ENCODE assay signal across 8 mouse cellular contexts in the genomic region with DNA sequence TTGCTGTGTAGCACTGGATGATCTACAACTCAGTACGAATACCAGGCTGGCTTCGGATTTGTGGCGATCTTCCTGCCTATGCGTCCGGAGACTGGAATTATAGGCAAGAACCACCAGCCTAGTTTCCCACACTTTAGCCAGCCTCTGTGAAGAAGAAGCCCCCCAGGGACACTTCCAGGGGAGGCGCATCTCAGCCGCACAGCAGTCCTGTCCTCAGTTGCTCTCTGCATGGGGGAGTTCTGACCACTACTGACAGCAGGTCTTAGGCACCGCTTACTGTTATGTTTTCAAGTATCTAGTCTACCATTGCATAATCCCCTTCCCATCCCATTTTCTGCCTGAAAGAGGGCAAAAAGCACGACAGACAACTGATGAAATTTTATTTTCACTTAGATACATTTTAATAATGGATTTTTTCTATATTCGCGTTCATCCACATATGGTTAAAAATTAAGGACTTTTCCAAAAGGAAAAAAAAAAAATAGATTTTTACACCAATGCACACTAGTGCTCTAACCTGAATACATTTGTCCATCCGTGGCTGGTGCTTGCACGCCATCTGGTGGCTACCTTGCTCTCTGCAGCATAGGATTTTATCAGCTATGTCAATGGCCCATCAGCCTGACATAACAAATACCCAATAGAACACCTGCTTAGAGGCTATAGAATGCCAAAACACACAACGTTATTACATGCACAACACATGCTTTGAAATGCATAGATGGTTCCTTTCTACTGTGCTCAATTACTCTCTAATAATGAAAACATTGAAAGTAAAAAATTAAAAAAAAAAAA. TPM values are rescaled to one million over a fixed set of nuclear protein-coding genes. Genes with fewer than 3 reads are reported as not detected.
DNase-seq lines count a peak whose midpoint lies in the region; ATAC-seq and TF ChIP-seq lines count a peak whose summit lies in the region.

No protein-coding gene starts in this region.

- ATAC-seq in kidney, embryonic 16.5 days (ENCODE audit: low FRiP score, low TSS enrichment), result peak; percentile 42; the same call in 1 of the 2 replicates
- peak; percentile 43; the same call in 1 of the 2 replicates for ATAC-seq in liver, embryonic 11.5 days (replicated peaks; ENCODE audit: low FRiP score)
- ATAC-seq in neural tube, embryonic 11.5 days (ENCODE audit: insufficient read depth, low FRiP score, low TSS enrichment), result peak; percentile 62

- H3K36me3 ChIP-seq in kidney, embryonic 16.5 days (ENCODE audit: insufficient read depth, low read length), result no peaks in the 10 kb centered on the region
- H3K36me3 ChIP-seq in liver, embryonic 11.5 days (ENCODE audit: control insufficient read depth, insufficient read depth, low read length), result no peaks in the 10 kb centered on the region
- H3K36me3 ChIP-seq in neural tube, embryonic 11.5 days (ENCODE audit: control insufficient read depth, insufficient read depth, low read length), result no peaks in the 10 kb centered on the region
- H3K36me3 ChIP-seq in testis, adult 2 months (ENCODE audit: control insufficient read depth, insufficient read depth, low read length), result no peaks in the 10 kb centered on the region

- peak; percentile 74 for DNase-seq in 416B (ENCODE audit: low read depth)
- DNase-seq in adrenal gland, adult 2 months, result peak; percentile 84
- DNase-seq in embryo, embryonic 11.5 days (ENCODE audit: low read depth, low spot score), result peak; percentile 61
- peak; percentile 84 for DNase-seq in heart, adult 8-10 months (ENCODE audit: low spot score)
- peak; percentile 64 for DNase-seq in liver, embryonic 11.5 days (ENCODE audit: low spot score)
- peak; percentile 81 for DNase-seq in neural tube, embryonic 11.5 days (ENCODE audit: low spot score)

- H3K4me3 ChIP-seq in kidney, embryonic 16.5 days (ENCODE audit: low read length), result no peak overlapping the region
- H3K4me3 ChIP-seq in liver, embryonic 11.5 days (ENCODE audit: low read depth, low read length), result no peak overlapping the region
- no peak overlapping the region for H3K4me3 ChIP-seq in neural tube, embryonic 11.5 days (ENCODE audit: low read depth, low read length)
- H3K4me3 ChIP-seq in testis, adult 2 months (ENCODE audit: control insufficient read depth, low read depth, low read length), result no peak overlapping the region

- no peak overlapping the region for H3K27ac ChIP-seq in kidney, embryonic 16.5 days (ENCODE audit: low read length)
- H3K27ac ChIP-seq in liver, embryonic 11.5 days (ENCODE audit: low read depth, low read length), result no peak overlapping the region
- no peak overlapping the region for H3K27ac ChIP-seq in neural tube, embryonic 11.5 days (ENCODE audit: low read depth, low read length)
- H3K27ac ChIP-seq in testis, adult 2 months (ENCODE audit: control insufficient read depth, insufficient read depth, low read depth, low read length), result no peak overlapping the region

- TF ChIP-seq CTCF in testis, adult 2 months (IDR thresholded peaks at IDR 0.05; ENCODE audit: control insufficient read depth, insufficient read depth, insufficient replicate concordance, low read depth, low read length), result peak; percentile 87; the same call in 1 of the 2 replicates

- WGBS in kidney, embryonic 16.5 days, result 47% methylated on average over 14 of the region's 14 CpGs
- 52% methylated on average over 14 of the region's 14 CpGs for WGBS in liver, embryonic 11.5 days
- WGBS in neural tube, embryonic 11.5 days, result 40% methylated on average over 14 of the region's 14 CpGs

- no peaks in the 10 kb centered on the region for H3K27me3 ChIP-seq in kidney, embryonic 16.5 days (ENCODE audit: insufficient read depth, low read length)
- H3K27me3 ChIP-seq in liver, embryonic 11.5 days (replicated peaks; ENCODE audit: control insufficient read depth, insufficient read depth, low read length), result no peaks in the 10 kb centered on the region
- no peaks in the 10 kb centered on the region for H3K27me3 ChIP-seq in neural tube, embryonic 11.5 days (ENCODE audit: control insufficient read depth, insufficient read depth, low read length)
- H3K27me3 ChIP-seq in testis, adult 2 months (ENCODE audit: control insufficient read depth, insufficient read depth, low read length), result peaks cover 5% of the 10 kb centered on the region; the same call in 1 of the 2 replicates

- no peak overlapping the region for H3K9ac ChIP-seq in kidney, embryonic 16.5 days (replicated peaks; ENCODE audit: low read length)
- no peak overlapping the region for H3K9ac ChIP-seq in liver, embryonic 11.5 days (ENCODE audit: low read depth, low read length)
- no peak overlapping the region for H3K9ac ChIP-seq in neural tube, embryonic 11.5 days (ENCODE audit: low read length)

- H3K4me2 ChIP-seq in kidney, embryonic 16.5 days (replicated peaks; ENCODE audit: low read depth, low read length), result no peak overlapping the region
- H3K4me2 ChIP-seq in liver, embryonic 11.5 days, result no peak overlapping the region
- no peak overlapping the region for H3K4me2 ChIP-seq in neural tube, embryonic 11.5 days (ENCODE audit: low read depth)

- H3K9me3 ChIP-seq in kidney, embryonic 16.5 days (ENCODE audit: low read length), result no peaks in the 10 kb centered on the region
- H3K9me3 ChIP-seq in liver, embryonic 11.5 days (ENCODE audit: control insufficient read depth, low read length), result no peaks in the 10 kb centered on the region
- no peaks in the 10 kb centered on the region for H3K9me3 ChIP-seq in neural tube, embryonic 11.5 days (ENCODE audit: control insufficient read depth, low read length)

- TF ChIP-seq POLR2A in testis, adult 2 months (IDR thresholded peaks at IDR 0.05; ENCODE audit: control insufficient read depth, low read depth, low read length), result no peak

- H3K4me1 ChIP-seq in kidney, embryonic 16.5 days (ENCODE audit: insufficient read depth, low read length), result no peaks in the 10 kb centered on the region
- H3K4me1 ChIP-seq in liver, embryonic 11.5 days (replicated peaks; ENCODE audit: control insufficient read depth, insufficient read depth, low read length), result no peaks in the 10 kb centered on the region
- no peaks in the 10 kb centered on the region for H3K4me1 ChIP-seq in neural tube, embryonic 11.5 days (ENCODE audit: control insufficient read depth, insufficient read depth, low read length)
- H3K4me1 ChIP-seq in testis, adult 2 months (ENCODE audit: control insufficient read depth, insufficient read depth, low read length), result no peaks in the 10 kb centered on the region; the same call in 1 of the 2 replicates

RNA-seq across cellular contexts. Expression of a gene that starts 10.1 kb away (rescaled TPM):
- total RNA-seq in adrenal gland, adult 2 months (2021), result 10 to 100 TPM; 51.8 to 75.4 TPM
- 4.5 and 7.9 TPM in 2 replicates for polyA plus RNA-seq in adrenal gland, adult 2 months (2012; rRNA removed)
- 100 to 1,000 TPM; 107 to 134 (median 116) TPM for total RNA-seq in heart, adult 8-10 months (2022)
- polyA plus RNA-seq in kidney, embryonic 16.5 days (2015; fragmentation: Nextera tagmentation; extraction: Ambion mirVana), result 5.2 and 5.7 TPM in 2 replicates
- polyA plus RNA-seq in liver, embryonic 11.5 days (2014; fragmentation: Nextera tagmentation; extraction: Ambion mirVana), result 1.3 and 1.8 TPM in 2 replicates
- polyA plus RNA-seq in neural tube, embryonic 11.5 days (2014; fragmentation: Nextera tagmentation; extraction: Ambion mirVana), result 4.0 and 6.2 TPM in 2 replicates
- 6.8 and 7.8 TPM in 2 replicates for polyA plus RNA-seq in testis, adult 2 months (2012; rRNA removed)
